Comparison of ENCODE assay signal across 1 mouse cellular context in genomic region chr5:113079783-113080182, GRCm38 (mm10).
TF ChIP-seq lines count a peak whose summit lies in the region.

No protein-coding gene starts in this region.

TF ChIP-seq in CH12.LX, 34 proteins besides CTCF, POLR2A, EP300 and RAD21 (continued from another document):
- TF ChIP-seq MAFK (IDR thresholded peaks at IDR 0.05; ENCODE audit: insufficient replicate concordance, low read length) (no peak), CHD1 (IDR thresholded peaks at IDR 0.05; ENCODE audit: low read depth, low read length) (no peak), KAT2A (IDR thresholded peaks at IDR 0.05; ENCODE audit: insufficient replicate concordance, low read length) (no peak), JUND (conservative IDR thresholded peaks at IDR 0.05; ENCODE audit: low read depth, low read length) (no peak)
